Mouse (Mus musculus) heart, postnatal 10 days (tissue): Measurements from ENCODE around the gene Scd1. TPM values are rescaled to one million over a fixed set of nuclear protein-coding genes. Genes with fewer than 3 reads are reported as not detected.
"Not testable (repeated sequence)": the region's sequence is repeated elsewhere in the genome, so short reads cannot be mapped to it uniquely, and the experiment has no call there.

Experiments
- DNase-seq, 2 experiments: peaks; one replicate each; pipeline ENCODE4 v3.0.0; 2021
- intact Hi-C: fragments of 180-260 bp; cut with DNase I; formaldehyde crosslinking; loops from one replicate; pipeline ENCODE4 v1.15.1; 2025
- total RNA-seq, 2 experiments: library from RNA; stranded (reverse); gene quantifications; 2 replicates each; pipeline ENCODE4 v1.2.3; 2021

Scd1 gene
- total RNA-seq, 2 experiments from 2014 or later = 19.7 to 30.1 TPM

GRCm38 (mm10) chr19:44370231-44370630 is 37.4 kb downstream of the Scd1 start:
- intact Hi-C loops = loop anchor here (5.0 kb wide), 2 partner anchors 102 to 167 kb away; no protein-coding TSS in a partner anchor
- DNase-seq = no peak

- no peak for DNase-seq
- intact Hi-C loops = no loop called here
These were observed 38.3 kb downstream of the Scd1 start for GRCm38 (mm10) chr19:44369371-44369770.

- intact Hi-C loops, DNase-seq: not testable (repeated sequence)
These were observed 40.6 kb downstream of the Scd1 start for GRCm38 (mm10) chr19:44367076-44367475.

GRCm38 (mm10) chr19:44365733-44366132 is 41.9 kb downstream of the Scd1 start:
- intact Hi-C loops = no loop called here

GRCm38 (mm10) chr19:44364029-44364428 is 43.6 kb downstream of the Scd1 start:
- DNase-seq = peak in 1 of 2 experiments; percentile 12
- intact Hi-C loops = loop anchor here (5.0 kb wide), 1 partner anchor 117 kb away; no protein-coding TSS in a partner anchor

More at GRCm38 (mm10) chr19:44365733-44366132, 41.9 kb downstream of the Scd1 start:
- no peak for DNase-seq

- DNase-seq = peak; percentile 58 to 79
- intact Hi-C loops = loop anchor here (5.0 kb wide), 1 partner anchor 116 kb away; no protein-coding TSS in a partner anchor
These were observed 44.1 kb downstream of the Scd1 start for GRCm38 (mm10) chr19:44363529-44363928.

- no peak for DNase-seq
- intact Hi-C loops = no loop called here
These were observed 49.0 kb downstream of the Scd1 start for GRCm38 (mm10) chr19:44358700-44359099.

GRCm38 (mm10) chr19:44351756-44352155 is 55.9 kb downstream of the Scd1 start:
- intact Hi-C loops = no loop called here
- no peak for DNase-seq

GRCm38 (mm10) chr19:44349689-44350088 is 58.0 kb downstream of the Scd1 start:
- DNase-seq = no peak
- intact Hi-C loops = no loop called here

Other genes starting within 250 kb of the Scd1 start
- gene Pkd2l1, start 215.4 kb downstream of the Scd1 start, total RNA-seq = not detected
- under 1 TPM; 0.14 to 0.25 TPM for gene Scd3, start 204.6 kb downstream of the Scd1 start, total RNA-seq
- gene Scd2, start 114.2 kb downstream of the Scd1 start, total RNA-seq = 10 to 100 TPM; 30.3 to 34.6 TPM
- gene Scd4, start 74.8 kb downstream of the Scd1 start, total RNA-seq = 10 to 100 TPM; 44.0 to 67.2 TPM
- not detected for gene Wnt8b, start 85.6 kb upstream of the Scd1 start, total RNA-seq
- gene Sec31b, start 138.0 kb upstream of the Scd1 start, total RNA-seq = 1 to 10 TPM; 4.5 to 4.7 TPM
- gene Gm20538, start 145.0 kb upstream of the Scd1 start, total RNA-seq = not detected
- gene Ndufb8, start 147.6 kb upstream of the Scd1 start, total RNA-seq = 1,000 to 10,000 TPM; 1,469 to 1,488 TPM
- gene Hif1an, start 155.0 kb upstream of the Scd1 start, total RNA-seq = 10 to 100 TPM; 45.6 to 54.0 TPM